Mouse (Mus musculus): ENCODE measurements at regions not wholly inside any gene's neighbourhood (a gene's known extent, or its start where the extent isn't known, plus 50 kb on each side); places are given as distances from the start of the nearest gene placed in this dataset.

DNA sequence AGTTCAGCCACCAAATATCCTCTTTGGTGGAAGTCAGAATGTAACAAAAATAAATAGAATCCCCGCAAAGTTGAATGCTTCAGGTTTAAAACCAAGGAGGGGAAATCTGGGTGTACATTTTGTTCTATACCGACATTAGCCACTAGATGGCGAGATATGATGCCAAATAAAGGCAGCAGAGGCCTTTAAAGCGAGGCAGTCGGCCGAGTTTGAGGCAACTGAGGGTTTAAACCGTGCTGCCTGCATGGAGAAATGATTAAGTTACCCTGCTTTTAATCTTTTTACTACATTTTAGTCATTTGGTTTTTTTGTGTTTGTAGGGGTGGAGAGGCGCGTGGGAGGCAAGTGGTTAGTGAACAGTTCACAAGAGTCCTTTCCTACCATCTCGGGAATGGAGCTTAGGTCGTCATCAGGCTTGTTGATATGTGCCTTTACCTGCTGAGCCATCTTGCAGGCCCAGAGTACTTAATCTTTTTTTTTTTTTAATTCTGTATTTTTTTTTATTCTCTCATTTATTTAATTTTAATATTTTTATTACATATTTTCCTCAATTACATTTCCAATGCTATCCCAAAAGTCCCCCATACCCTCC, 2828.7 kb downstream of the 9330182O14Rik start:
- 17% methylated on average over 11 of the region's 11 CpGs for WGBS

DNA sequence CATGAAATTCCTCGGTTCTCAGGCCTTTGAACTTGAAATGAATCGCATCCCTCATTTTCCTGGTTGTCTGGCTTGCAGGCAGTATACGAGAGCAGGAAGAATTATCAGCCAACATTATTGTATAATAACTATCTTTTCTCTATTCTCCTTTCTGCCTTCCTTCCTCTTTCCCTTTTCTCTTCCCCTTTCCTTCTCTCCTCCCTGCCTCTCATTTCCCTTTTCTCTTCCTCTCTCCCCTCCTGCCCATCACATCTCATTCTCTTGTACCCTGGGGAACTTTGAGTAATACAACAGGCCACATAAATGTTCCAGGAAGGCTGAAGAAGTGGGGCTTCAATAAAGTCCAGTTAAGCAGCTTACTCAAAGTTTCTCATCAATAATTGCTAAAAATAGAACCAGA, 2831.1 kb downstream of the 9330182O14Rik start:
- Histone ChIP-seq H3K27me3 (ENCODE audit: insufficient read depth, low read length) (no peaks in the 10 kb centered on the region), H3K9ac (replicated peaks; ENCODE audit: low read length) (no peak overlapping the region), H3K9me3 (ENCODE audit: low read length) (no peaks in the 10 kb centered on the region), H3K4me3 (ENCODE audit: low read length) (no peak overlapping the region), H3K4me2 (replicated peaks; ENCODE audit: low read depth, low read length) (no peak overlapping the region), H3K4me1 (ENCODE audit: insufficient read depth, low read length) (no peaks in the 10 kb centered on the region), H3K27ac (ENCODE audit: low read length) (no peak overlapping the region), H3K36me3 (ENCODE audit: insufficient read depth, low read length) (no peaks in the 10 kb centered on the region)
- 71% methylated on average over 3 of the region's 3 CpGs for WGBS
- no peak for ATAC-seq (ENCODE audit: low FRiP score, low TSS enrichment)

More for the DNA sequence above, 2828.7 kb downstream of the 9330182O14Rik start:
- no peak overlapping the region for H3K4me3 ChIP-seq (ENCODE audit: low read length)
- H3K27ac ChIP-seq (ENCODE audit: low read length), result no peak overlapping the region
- H3K27me3 ChIP-seq (ENCODE audit: insufficient read depth, low read length), result no peaks in the 10 kb centered on the region
- H3K36me3 ChIP-seq (ENCODE audit: insufficient read depth, low read length), result no peaks in the 10 kb centered on the region
- H3K9ac ChIP-seq (replicated peaks; ENCODE audit: low read length), result no peak overlapping the region
- no peaks in the 10 kb centered on the region for H3K4me1 ChIP-seq (ENCODE audit: insufficient read depth, low read length)
- H3K9me3 ChIP-seq (ENCODE audit: low read length), result no peaks in the 10 kb centered on the region
- ATAC-seq (ENCODE audit: low FRiP score, low TSS enrichment), result peak; percentile 63; the same call in 1 of the 2 replicates
- H3K4me2 ChIP-seq (replicated peaks; ENCODE audit: low read depth, low read length), result no peak overlapping the region
